Mouse (Mus musculus): Measurements from ENCODE around the gene Acvr1b. TPM values are rescaled to one million over a fixed set of nuclear protein-coding genes. Genes with fewer than 3 reads are reported as not detected.

Acvr1b gene
- polyA plus RNA-seq, 1 experiment from 2014 or later: 24.9 TPM

DNA sequence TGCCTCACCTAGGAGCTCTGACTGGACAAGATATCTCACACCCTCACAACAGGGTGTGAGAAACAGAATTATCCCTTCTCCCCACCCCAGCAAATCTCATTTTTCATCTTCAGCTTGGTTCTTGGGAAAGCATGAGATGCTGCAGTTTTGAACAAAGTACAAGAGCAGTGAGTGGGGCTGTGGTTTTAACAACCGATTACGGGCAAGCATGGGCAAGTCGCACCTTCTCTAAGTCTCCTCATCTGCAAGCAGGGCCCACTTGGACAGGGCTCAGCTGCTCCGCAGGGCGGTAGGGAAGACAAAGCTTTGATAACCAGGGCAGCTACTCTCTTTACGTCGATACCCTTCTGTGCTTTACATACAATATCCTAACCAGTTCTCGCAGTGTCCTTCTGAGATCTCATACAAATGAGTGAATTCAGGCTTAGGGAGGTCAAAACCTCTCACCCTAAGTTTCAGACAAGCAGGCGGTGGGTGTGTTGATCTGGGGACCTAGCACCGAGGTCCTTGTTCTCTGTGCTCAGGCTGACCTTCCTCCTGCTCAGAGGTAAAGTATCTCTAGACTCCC, 3.4 kb upstream of the Acvr1b start:
- no peak for ATAC-seq (replicated peaks)
- Histone ChIP-seq H3K27ac (no peak overlapping the region), H3K9ac (no peak overlapping the region), H3K36me3 (replicated peaks) (no peaks in the 10 kb centered on the region), H3K4me1 (peaks cover 10% of the 10 kb centered on the region; the same call in 1 of the 2 replicates), H3K4me3 (no peak overlapping the region), H3K4me2 (no peak overlapping the region), H3K27me3 (replicated peaks) (0 out of 2 replicates have a peak, but pooled peaks cover 7% of the 10 kb centered on the region), H3K9me3 (no peaks in the 10 kb centered on the region)
- WGBS: 79% methylated on average over 10 of the region's 10 CpGs

DNA sequence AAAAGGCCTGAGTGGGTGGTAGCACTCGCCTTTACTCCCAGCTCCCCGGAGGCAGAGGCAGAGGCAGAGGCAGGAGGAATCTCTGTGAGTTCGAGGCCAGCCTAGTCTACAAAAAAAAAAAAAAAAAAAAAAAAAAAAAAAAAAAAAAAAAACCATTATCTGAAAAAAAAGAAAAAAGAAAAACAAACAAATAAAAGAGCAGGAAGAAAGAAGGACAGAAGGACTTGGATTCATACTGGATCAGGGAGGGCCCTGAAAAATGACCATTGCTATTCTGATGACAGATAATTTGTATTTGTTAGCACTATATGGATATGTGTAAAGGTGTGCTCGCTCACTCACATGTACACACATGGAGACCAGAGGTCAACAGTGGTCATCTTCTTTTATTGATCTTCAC, 2.6 kb upstream of the Acvr1b start:
- Histone ChIP-seq H3K4me2 (no peak overlapping the region), H3K4me1 (peaks cover 17% of the 10 kb centered on the region), H3K4me3 (no peak overlapping the region), H3K36me3 (replicated peaks) (no peaks in the 10 kb centered on the region), H3K27ac (no peak overlapping the region), H3K9ac (no peak overlapping the region), H3K27me3 (replicated peaks) (0 out of 2 replicates have a peak, but pooled peaks cover 7% of the 10 kb centered on the region), H3K9me3 (no peaks in the 10 kb centered on the region)
- WGBS: 84% methylated on average over 4 of the region's 4 CpGs
- ATAC-seq (replicated peaks): no peak

DNA sequence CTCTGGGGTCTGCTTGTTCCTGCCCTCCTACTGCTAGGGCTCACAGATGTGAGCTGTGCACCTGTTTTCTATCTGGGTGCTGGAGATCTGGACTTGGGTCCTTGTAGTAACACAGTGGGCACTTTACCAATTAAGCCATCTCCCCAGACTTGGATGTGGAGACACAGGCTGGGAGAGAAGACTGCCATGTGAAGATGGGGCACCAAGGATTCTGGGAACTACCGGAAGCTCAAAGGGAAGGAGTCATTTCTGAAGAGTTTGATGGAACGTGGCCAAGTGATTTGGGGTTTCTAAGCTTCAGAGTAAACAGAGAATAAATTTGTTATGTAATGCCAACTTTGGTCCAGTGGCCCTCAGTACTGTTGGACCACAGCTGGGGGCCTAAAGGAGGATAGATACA, 1.9 kb upstream of the Acvr1b start:
- Histone ChIP-seq H3K9me3 (no peaks in the 10 kb centered on the region), H3K4me3 (no peak overlapping the region), H3K27ac (no peak overlapping the region), H3K36me3 (replicated peaks) (no peaks in the 10 kb centered on the region), H3K4me2 (no peak overlapping the region), H3K27me3 (replicated peaks) (0 out of 2 replicates have a peak, but pooled peaks cover 7% of the 10 kb centered on the region), H3K9ac (no peak overlapping the region), H3K4me1 (peaks cover 24% of the 10 kb centered on the region)
- no peak for ATAC-seq (replicated peaks)
- 92% methylated on average over 2 of the region's 2 CpGs for WGBS

DNA sequence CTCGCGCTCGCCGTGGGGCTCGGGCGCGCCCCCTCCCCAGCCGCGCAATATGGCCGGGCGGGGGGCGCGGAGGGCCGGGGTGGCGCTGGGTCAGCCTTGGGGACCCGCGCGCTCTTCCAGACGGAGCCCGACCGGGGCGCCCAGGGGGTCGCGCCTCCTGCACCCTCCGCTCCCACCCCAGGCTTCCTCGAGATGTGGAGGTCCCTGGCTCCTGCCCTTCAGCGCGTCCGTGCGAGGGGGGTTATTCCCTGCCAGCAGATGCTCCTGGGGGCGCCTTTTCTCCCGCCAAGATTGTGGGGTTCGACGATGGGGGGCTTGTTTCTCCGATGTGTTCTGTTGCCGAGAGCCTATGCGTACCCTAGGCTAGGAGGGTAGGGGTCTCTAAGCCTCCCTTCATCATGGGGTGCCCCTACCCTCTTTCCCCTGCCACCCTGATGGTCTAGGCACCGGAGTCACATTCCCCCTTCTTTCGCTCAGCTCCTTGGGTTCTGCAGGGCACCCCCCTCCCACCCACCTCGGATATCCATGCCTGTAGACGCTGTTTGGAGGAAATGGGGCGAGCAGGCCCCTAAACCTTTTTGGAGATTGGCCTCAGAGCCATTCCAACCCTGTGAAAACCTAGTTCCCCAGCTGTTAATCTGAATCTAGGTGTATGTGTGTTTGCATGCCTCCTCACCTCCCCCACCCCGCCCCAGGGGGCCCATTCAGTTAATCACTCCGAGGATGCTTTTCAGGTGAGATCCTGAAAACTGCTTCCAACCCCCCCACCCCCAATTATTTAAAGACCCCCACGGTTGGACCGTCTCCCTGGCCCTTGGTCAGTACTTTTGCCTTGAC, 645 bp downstream of the Acvr1b start:
- WGBS: under 1% methylated on average over 31 of the region's 46 CpGs
- Histone ChIP-seq H3K27ac (peak overlapping the region; percentile 92), H3K9me3 (no peaks in the 10 kb centered on the region), H3K9ac (peak overlapping the region; percentile 81), H3K4me1 (peaks cover 48% of the 10 kb centered on the region), H3K4me2 (peak overlapping the region; percentile 84), H3K36me3 (replicated peaks) (no peaks in the 10 kb centered on the region), H3K4me3 (peak overlapping the region; percentile 87), H3K27me3 (replicated peaks) (0 out of 2 replicates have a peak, but pooled peaks cover 7% of the 10 kb centered on the region)
- ATAC-seq (replicated peaks): peak; percentile 65

DNA sequence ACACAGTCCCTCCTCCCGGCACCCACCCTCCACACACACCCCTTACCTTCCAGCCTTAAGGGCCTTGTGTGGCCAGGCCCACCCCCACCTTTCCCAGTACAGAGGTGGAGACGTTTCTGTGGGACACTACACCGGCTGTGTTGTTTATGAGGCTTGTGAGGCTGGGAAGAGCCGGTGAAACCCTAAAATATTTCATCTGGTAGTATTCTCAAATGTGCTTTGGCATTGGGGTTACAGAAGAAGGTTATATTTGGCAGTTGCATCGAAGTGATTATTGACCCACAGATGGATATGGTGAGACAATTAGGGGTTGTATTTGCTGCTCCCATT, 1.2 kb downstream of the Acvr1b start:
- peaks cover 54% of the 10 kb centered on the region for H3K4me1 ChIP-seq
- H3K9ac ChIP-seq: peak overlapping the region; percentile 81
- peak overlapping the region; percentile 84 for H3K4me2 ChIP-seq
- H3K4me3 ChIP-seq: peak overlapping the region; percentile 87
- H3K9me3 ChIP-seq: no peaks in the 10 kb centered on the region
- peak; percentile 34; the same call in 1 of the 2 replicates for ATAC-seq (replicated peaks)
- H3K27me3 ChIP-seq (replicated peaks): 0 out of 2 replicates have a peak, but pooled peaks cover 4% of the 10 kb centered on the region
- WGBS: 8% methylated on average over 5 of the region's 5 CpGs
- peak overlapping the region; percentile 92 for H3K27ac ChIP-seq
- no peaks in the 10 kb centered on the region for H3K36me3 ChIP-seq (replicated peaks)

DNA sequence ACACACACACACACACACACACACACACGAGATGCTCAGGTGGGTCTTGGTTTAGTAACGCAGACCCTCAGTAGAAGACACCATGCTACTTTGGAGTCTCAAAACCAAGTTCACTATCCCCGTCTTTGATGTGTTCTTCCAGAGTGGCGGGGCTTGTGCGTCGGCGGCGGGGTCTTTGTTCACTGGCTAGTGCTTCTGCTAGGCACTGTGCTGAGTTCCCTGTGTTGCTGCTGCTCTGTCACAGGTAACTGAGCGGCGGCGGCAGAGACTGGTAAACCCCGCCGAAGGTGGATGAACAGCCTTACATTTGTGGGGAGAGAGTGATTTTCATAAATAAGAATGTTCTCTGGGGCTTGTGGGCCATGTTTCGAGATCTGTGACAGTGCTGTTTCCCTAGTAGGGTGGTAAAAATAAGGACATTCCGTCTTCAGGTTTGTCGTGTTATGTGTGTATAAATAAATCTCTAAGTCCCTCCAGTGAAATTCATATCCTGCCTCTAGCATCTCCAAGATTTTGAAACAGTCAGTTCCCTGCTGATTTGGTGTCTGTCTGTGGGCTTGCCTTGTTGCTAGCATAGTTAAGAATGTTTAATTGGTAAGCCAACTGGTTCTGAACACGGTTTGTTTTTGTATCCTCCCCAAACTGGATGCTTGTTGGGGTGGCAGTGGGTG, 1.9 kb downstream of the Acvr1b start:
- ATAC-seq (replicated peaks): no peak
- WGBS: 11% methylated on average over 17 of the region's 17 CpGs
- peaks cover 59% of the 10 kb centered on the region for H3K4me1 ChIP-seq
- H3K9me3 ChIP-seq: no peaks in the 10 kb centered on the region
- peak overlapping the region; percentile 92 for H3K27ac ChIP-seq
- H3K36me3 ChIP-seq (replicated peaks): no peaks in the 10 kb centered on the region
- H3K27me3 ChIP-seq (replicated peaks): 0 out of 2 replicates have a peak, but pooled peaks cover 4% of the 10 kb centered on the region
- H3K9ac ChIP-seq: peak overlapping the region; percentile 81
- peak overlapping the region; percentile 84 for H3K4me2 ChIP-seq
- peak overlapping the region; percentile 87 for H3K4me3 ChIP-seq

DNA sequence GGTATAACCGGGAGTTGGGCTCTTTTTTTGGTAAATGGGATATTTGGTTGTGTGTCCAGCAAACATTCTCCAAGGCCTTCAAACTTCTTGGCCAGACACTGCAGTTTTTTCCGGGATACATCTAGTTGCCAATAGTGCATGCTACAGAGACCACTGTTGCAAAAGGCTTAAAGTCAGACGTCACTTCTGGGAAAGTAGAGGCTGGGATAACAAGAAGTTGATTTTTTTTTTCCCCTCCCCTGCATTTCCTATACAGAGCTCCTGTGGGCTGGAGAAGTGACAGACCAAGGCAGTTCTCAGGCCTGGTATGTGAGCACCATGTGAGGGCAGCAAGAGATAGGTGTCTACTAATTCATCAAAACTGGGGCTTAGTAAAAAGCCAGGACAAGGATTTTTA, 2.4 kb downstream of the Acvr1b start:
- Histone ChIP-seq H3K27me3 (replicated peaks) (0 out of 2 replicates have a peak, but pooled peaks cover 4% of the 10 kb centered on the region), H3K9ac (peak overlapping the region; percentile 81; the same call in 1 of the 2 replicates), H3K4me2 (peak overlapping the region; percentile 84), H3K4me1 (peaks cover 63% of the 10 kb centered on the region), H3K4me3 (peak overlapping the region; percentile 87), H3K27ac (no peak overlapping the region), H3K9me3 (no peaks in the 10 kb centered on the region), H3K36me3 (replicated peaks) (no peaks in the 10 kb centered on the region)
- ATAC-seq (replicated peaks): no peak
- 56% methylated on average over 3 of the region's 3 CpGs for WGBS

DNA sequence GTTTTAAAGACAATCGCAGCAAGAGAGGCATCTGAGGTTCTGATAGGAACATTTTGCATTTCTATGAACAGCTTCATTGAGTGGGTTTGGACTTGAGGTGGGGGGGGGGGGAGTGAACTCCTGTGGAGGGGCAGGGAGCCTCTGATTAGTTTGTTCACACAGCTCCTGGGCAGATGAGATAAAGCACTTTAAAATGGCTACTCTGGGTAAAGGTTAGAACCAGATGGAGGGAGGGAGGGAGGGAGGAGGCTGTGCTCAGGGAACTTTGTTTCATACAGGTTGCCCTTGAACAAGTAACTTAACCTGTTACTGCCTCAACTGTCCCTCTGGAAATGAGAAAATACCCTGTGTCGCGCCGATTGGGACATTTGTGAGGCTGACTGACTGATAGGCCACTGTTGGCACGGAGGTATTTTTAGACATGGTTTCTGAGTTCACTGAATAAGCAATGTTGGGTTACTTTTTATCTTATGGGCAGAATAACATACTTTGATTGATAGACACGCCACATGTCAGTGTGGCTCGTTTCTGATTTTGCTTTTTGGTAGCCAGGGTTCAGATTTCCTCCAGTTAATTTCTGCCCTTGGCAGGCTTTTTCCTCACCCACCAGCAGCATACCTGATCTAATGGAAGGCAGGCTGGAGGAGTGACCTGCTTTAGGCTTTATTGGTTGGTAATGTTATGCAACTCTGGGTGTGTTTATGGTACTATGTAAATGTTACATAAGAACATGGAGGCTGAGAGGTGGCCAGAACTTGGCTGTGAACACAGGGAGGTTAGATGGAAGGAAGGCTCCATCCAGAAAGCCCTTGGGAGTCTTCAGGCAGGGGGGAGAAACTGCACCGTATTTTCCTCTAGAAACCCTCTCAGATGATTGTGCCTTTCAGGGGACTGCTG, 3.2 kb downstream of the Acvr1b start:
- Histone ChIP-seq H3K9me3 (no peaks in the 10 kb centered on the region), H3K36me3 (replicated peaks) (no peaks in the 10 kb centered on the region), H3K4me3 (0 out of 2 replicates have a peak overlapping the region, but pooled peaks have one; percentile 87), H3K9ac (no peak overlapping the region), H3K27ac (no peak overlapping the region), H3K27me3 (replicated peaks) (0 out of 2 replicates have a peak, but pooled peaks cover under 1% of the 10 kb centered on the region), H3K4me2 (peak overlapping the region; percentile 84), H3K4me1 (peaks cover 67% of the 10 kb centered on the region)
- 70% methylated on average over 8 of the region's 8 CpGs for WGBS
- ATAC-seq (replicated peaks): no peak

DNA sequence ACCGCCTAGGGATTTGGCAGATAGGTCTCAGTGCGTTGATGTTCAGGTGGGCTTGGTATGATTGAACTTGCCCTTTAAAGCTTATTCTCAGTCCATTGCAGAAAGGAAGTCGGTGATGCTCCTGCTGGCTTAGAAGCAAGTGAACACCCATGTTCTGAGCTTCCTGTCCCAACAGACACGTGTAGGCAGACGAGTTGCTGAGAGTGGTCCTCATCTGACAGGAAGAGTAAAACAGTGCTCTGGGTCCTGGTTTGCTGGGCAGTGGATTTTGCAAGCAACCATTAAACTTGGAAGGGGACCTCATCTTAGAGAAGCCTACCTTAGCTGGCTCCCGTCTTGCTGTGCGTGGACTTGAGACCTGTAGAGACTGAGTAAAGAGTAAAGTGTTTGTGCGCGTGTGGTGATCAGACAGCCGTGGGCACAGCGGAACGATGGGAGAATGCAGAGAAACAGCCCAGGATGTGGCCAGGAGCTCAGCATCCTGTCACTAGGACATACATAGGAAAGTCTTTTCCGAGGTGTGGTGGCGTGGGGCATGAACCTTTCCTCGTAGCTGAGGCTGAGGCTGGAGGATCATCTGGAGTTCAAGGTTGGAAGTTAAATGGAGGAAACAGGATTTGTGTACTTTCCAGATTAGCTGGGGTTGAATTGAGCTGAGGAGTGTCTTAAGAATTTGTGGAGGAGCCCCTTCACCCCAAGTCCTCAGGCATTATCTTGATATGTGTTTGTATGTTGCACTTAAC, 6.7 kb downstream of the Acvr1b start:
- Histone ChIP-seq H3K36me3 (replicated peaks) (no peaks in the 10 kb centered on the region), H3K27me3 (replicated peaks) (no peaks in the 10 kb centered on the region), H3K4me3 (no peak overlapping the region), H3K27ac (no peak overlapping the region), H3K4me2 (no peak overlapping the region), H3K9me3 (no peaks in the 10 kb centered on the region), H3K9ac (no peak overlapping the region), H3K4me1 (peaks cover 64% of the 10 kb centered on the region)
- 78% methylated on average over 15 of the region's 15 CpGs for WGBS
- no peak for ATAC-seq (replicated peaks)

DNA sequence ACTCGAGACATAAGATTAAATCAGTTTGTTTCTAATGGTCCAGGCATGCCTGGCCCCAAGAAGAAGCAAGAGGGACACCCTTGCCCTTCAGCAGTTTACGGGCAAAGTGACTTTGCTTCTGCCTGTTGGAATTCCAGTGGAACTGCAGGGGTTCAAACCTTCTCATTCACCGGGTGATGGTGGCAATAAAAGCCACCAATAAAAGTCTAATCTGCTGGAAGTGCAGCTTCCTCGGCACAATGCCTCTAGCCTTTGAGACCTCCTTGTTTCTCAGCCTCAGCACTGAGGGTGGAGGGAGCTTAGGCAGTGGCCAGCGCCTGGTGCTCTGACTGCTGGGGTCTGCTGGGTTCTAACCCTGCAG, 7.2 kb downstream of the Acvr1b start:
- no peaks in the 10 kb centered on the region for H3K36me3 ChIP-seq (replicated peaks)
- no peaks in the 10 kb centered on the region for H3K9me3 ChIP-seq
- no peak overlapping the region for H3K4me2 ChIP-seq
- no peak overlapping the region for H3K27ac ChIP-seq
- no peaks in the 10 kb centered on the region for H3K27me3 ChIP-seq (replicated peaks)
- 21% methylated on average over 5 of the region's 5 CpGs for WGBS
- peaks cover 59% of the 10 kb centered on the region for H3K4me1 ChIP-seq
- no peak for ATAC-seq (replicated peaks)
- no peak overlapping the region for H3K4me3 ChIP-seq
- H3K9ac ChIP-seq: no peak overlapping the region

DNA sequence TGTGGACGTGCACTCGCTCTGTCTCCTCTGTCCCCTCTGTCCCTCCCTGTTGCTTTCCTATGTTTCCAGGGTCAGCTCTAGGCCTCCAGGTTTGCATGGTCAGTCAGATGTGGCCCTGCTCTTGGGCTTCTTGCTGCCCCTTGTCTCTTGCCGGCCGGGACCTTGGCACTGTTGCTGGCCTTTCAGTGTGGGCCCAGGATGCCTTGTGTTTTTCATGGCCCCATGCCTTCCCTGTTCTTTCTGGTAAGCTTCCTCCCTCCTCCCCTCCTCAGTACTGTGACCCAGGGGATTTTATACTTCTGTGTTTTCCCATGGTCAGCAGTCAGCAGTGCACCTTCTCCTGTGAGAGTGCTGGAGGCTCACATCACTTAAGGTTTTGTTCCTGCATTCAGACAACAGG, 7.6 kb downstream of the Acvr1b start:
- ATAC-seq (replicated peaks): no peak
- H3K9me3 ChIP-seq: no peaks in the 10 kb centered on the region
- H3K36me3 ChIP-seq (replicated peaks): no peaks in the 10 kb centered on the region
- 11% methylated on average over 4 of the region's 4 CpGs for WGBS
- H3K4me2 ChIP-seq: no peak overlapping the region
- no peak overlapping the region for H3K27ac ChIP-seq
- H3K4me1 ChIP-seq: peaks cover 54% of the 10 kb centered on the region
- no peak overlapping the region for H3K9ac ChIP-seq
- H3K4me3 ChIP-seq: no peak overlapping the region
- H3K27me3 ChIP-seq (replicated peaks): no peaks in the 10 kb centered on the region
